Mouse (Mus musculus) natural killer cell, adult 2 months (primary cell): ENCODE results near the gene Morc2a.

Experiments
- DNase-seq, 2 experiments: peaks; one replicate each; pipeline ENCODE4 v3.0.0; 2022; ENCODE audit warnings: low spot score in 2 of 2

The Morc2a gene

GRCm38 (mm10) chr11:3684232-3684631 lies 35.2 kb downstream of the Morc2a start:
- no peak for DNase-seq

GRCm38 (mm10) chr11:3684723-3685430 lies 35.9 kb downstream of the Morc2a start:
- DNase-seq: no peak

DNA sequence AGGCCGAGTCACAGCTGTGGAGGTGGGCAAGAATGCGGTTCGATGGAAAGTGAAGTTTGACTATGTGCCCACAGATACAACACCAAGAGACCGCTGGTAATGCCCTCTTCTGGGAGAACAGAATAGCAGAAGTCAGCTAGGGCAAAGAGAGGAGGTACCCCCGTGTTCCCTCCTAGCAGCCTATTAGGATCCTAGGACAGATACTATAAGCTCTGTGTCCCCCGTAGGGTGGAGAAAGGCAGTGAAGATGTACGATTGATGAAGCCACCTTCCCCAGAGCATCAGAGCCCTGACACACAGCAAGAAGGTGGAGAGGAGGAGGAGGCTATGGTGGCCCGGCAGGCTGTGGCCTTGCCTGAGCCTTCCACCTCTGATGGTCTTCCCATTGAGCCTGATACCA lies 36.4 kb downstream of the Morc2a start:
- DNase-seq: no peak

- no peak for DNase-seq
Observed at GRCm38 (mm10) chr11:3686318-3686717, 37.3 kb downstream of the Morc2a start.

- no peak for DNase-seq
Observed at GRCm38 (mm10) chr11:3686885-3687284, 37.9 kb downstream of the Morc2a start.

DNA sequence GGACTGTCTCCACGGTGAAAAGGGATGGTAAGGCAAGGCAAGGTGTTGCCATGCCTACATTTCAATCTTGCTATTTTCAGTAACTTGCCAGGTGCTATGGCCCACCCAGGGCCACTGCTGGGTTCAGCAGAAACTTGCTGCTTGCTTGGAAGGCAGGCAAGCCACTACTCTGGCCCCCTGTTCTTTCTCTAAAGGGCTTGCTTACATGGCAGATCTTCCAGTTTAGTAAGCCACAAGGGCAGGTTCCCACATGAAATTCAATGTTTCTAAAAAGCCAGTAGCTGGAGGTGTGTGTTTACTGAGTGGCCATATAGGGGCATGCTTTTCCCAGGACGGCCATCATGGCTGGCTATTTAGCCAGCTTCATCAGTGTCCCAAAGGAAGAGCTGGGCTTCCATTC lies 42.8 kb downstream of the Morc2a start:
- DNase-seq: no peak

- no peak for DNase-seq
Observed at GRCm38 (mm10) chr11:3696086-3696616, 47.2 kb downstream of the Morc2a start.

GRCm38 (mm10) chr11:3697441-3697840 lies 48.5 kb downstream of the Morc2a start:
- no peak for DNase-seq

- no peak for DNase-seq
Observed at GRCm38 (mm10) chr11:3703089-3703992, 54.4 kb downstream of the Morc2a start.

- DNase-seq: no peak
Observed at GRCm38 (mm10) chr11:3704404-3704803, 55.4 kb downstream of the Morc2a start.

DNA sequence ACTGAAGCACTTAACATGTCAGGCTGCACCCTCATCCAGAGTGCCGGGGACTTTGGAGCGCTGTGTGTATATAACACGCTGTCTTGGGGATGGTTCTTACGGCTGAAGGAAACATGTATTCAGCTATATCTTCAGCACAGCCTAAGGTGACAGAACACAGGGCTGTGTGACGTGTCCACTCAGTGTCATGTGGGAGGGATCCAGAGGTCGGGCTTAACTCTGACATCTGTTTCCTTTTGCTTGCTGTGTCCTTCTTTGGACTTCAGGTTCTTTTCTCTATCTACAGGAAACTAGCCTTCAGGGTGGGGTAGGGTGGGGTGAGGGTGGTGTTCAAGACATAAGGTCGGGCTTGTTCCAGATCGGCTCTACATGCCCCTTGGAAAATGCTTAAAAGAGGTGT lies 58.1 kb downstream of the Morc2a start:
- no peak for DNase-seq

DNA sequence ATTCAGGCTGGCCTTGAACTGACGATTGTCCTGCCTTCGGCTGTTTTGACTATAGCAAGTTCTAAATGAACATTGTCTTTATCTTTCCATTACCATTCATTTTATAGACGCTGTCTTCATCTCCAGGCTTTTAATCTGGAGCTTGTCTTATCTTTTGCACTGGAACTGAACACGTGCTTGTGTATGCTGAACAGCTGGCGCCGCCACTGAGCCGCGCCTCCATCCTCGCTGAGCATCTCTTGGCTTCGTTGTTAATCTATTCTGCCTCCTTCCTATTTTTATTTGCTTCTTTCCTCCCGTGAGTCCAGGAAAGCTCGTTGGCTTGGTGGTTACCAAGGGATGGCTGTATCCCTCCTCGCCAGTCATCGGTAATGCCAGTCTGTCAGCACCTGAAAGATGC lies 61.2 kb downstream of the Morc2a start:
- no peak for DNase-seq

DNA sequence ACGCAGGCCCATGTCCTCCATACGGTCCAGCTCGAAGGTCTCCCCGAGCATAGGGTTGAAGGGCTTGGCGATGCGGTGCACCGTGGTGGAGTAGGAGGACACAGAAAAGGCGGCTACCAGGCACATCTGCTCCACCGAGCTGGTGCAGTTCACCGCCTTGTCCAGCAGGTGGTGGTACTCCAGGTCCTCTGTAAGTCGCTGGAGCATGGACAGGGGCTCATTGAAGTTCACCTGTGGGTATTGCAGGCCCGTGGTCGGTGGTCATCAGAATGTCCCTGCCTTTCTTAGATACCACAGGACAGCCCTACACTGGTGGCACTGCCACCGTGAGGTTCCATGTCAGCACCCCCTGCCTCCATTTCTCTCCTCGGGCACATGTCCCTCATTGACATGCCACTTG lies 65.5 kb downstream of the Morc2a start:
- peak; percentile 24 to 34 for DNase-seq

GRCm38 (mm10) chr11:3716662-3717061 lies 67.7 kb downstream of the Morc2a start:
- DNase-seq: no peak

DNA sequence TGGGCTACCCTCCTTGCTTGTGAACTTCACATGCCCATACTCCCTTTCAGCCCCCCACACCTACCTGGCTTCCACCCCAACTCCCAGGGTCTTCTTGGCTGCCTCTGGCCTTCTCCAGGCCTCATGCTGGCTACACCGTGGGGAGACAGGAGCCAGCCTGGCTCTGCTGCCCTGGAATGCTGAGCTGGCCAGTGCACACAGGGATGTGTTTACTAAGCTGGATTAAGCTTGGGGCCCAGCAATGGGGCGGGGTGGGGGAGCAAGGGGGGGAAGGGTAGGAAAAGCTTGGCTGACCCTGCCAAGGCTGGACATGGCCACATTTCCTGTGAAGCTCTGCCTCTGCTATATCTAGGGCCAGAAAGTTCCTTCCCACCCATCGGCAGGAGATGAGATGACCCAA lies 73.0 kb downstream of the Morc2a start:
- DNase-seq: no peak

DNA sequence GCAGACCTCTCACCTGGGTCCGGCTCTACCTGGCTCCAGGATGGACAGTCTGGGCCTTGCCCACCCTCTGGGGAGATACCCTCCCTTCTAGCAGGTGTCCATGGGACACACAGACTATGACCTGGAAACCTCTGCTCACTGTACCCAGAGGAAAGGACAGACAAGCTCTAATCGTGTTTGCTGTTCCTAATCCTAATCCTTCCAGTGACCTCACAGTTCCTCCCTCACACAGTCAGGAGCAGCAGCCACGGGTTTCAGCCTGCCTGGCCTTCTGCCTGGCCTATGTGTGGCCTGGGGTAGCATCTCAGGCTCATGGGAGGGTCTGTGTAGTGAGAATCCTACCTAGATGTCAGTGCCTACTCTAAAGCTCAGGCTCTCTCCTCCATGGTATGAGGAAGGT lies 73.9 kb downstream of the Morc2a start:
- DNase-seq: no peak

DNA sequence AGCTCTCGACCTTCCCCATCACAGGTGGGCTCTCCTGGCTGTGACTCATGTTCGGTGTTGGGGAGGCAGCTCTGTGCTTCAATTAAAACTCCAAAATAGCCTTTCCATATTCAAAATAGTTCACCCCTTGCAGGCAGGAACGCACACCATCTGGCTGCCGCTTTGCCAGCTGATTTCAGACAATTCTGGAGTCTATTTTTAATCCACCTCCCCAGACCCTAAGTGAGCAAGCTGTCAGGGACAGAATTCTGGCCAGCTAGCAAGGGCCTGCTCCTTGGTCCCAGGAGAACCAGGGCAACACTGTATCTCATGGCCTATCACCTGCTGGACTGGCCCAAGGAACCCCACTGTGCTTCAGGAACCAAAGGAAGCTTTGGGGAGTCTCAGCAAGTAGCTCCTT lies 74.9 kb downstream of the Morc2a start:
- no peak for DNase-seq

DNA sequence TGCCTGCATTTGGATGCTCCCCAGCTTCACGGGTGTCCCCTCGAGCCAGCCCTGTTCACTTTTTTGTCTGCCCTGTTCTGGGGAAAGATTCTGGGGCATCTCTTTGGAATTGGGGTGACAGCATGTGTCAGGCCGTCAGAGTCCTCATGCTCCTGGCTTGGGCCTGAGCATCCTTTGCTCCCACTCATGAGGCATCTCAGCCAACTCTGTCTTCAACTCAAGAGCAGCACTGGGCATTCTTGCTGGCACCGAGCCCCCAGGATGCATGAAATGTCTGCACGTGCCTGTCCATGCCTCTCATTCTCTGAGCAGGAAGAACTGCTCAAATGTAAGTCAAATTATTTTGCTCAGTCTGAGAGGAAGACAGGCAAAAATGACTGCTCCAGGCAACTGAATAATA lies 75.7 kb downstream of the Morc2a start:
- DNase-seq: no peak

DNA sequence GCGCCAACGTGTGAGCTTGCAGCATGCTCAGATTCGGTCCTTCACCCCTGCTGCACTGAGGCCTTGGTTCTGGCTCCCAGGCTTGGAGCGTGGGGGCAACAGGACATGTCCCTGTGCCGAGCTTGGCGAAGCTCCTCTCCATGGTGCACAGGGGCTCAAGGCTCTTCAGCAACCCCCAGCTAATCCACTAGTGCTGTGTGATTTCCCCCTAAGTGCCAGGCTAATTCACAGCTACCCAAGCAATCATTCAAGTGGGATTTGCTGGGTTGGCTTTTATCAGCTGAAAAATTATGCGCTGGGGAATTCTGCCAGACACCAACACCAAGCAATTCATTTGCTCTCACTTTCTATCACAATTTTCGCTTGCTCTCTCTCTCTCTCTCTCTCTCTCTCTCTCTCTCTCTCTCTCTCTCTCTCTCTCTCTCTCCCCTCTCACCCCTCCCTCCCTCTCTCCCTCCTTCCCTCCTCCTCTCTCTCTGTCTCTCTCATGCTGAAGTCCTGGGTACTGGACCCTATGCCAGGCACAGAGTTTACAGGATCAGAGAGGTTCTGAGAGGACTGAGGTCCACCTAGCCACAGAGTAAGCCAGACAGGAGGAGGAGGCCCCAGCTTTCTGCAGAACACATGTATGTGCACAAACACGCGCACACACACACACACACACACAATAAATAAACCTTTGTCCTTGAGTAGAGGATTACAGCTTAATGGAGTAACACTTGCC lies 76.5 kb downstream of the Morc2a start:
- no peak for DNase-seq

GRCm38 (mm10) chr11:3727438-3728105 lies 78.6 kb downstream of the Morc2a start:
- no peak for DNase-seq

GRCm38 (mm10) chr11:3731469-3731868 lies 82.5 kb downstream of the Morc2a start:
- no peak for DNase-seq
